Mouse (Mus musculus): ENCODE results near the gene Ppp1cc. TPM values are rescaled to one million over a fixed set of nuclear protein-coding genes. Genes with fewer than 3 reads are reported as not detected.
"Not testable (repeated sequence)": the region's sequence is repeated elsewhere in the genome, so short reads cannot be mapped to it uniquely, and the experiment has no call there.

The Ppp1cc gene
- polyA plus RNA-seq, 1 experiment from 2014 or later, result 373 TPM

GRCm38 (mm10) chr5:122184858-122185257 lies 26.8 kb downstream of the Ppp1cc start:
- not testable (repeated sequence) for H3K36me3 ChIP-seq; H3K4me3 ChIP-seq; DNase-seq (ENCODE audit: low spot score); H3K9me3 ChIP-seq (replicated peaks); H3K4me1 ChIP-seq; H3K27ac ChIP-seq; H3K27me3 ChIP-seq (ENCODE audit: low read depth, poor library complexity, severe bottlenecking)
- whole genome bisulfite sequencing, result 95% methylated on average over 6 of the region's 6 CpGs

- peaks cover 4% of the 10 kb centered on the region for H3K36me3 ChIP-seq
- no peak for DNase-seq (ENCODE audit: low spot score)
- H3K9me3 ChIP-seq (replicated peaks), result no peaks in the 10 kb centered on the region; the same call in 1 of the 2 replicates
- H3K4me3 ChIP-seq, result no peak overlapping the region
- no peaks in the 10 kb centered on the region for H3K27me3 ChIP-seq (ENCODE audit: low read depth, poor library complexity, severe bottlenecking)
- WGBS, result 67% methylated on average over 3 of the region's 3 CpGs
- H3K27ac ChIP-seq, result no peak overlapping the region
- H3K4me1 ChIP-seq, result no peaks in the 10 kb centered on the region
These were observed 31.0 kb downstream of the Ppp1cc start for GRCm38 (mm10) chr5:122189115-122189514.

GRCm38 (mm10) chr5:122190465-122190864 lies 32.4 kb downstream of the Ppp1cc start:
- 77% methylated on average over 7 of the region's 7 CpGs for WGBS
- DNase-seq (ENCODE audit: low spot score), result no peak
- H3K27me3 ChIP-seq (ENCODE audit: low read depth, poor library complexity, severe bottlenecking), result no peaks in the 10 kb centered on the region
- H3K36me3 ChIP-seq, result no peaks in the 10 kb centered on the region
- H3K4me1 ChIP-seq, result no peaks in the 10 kb centered on the region
- H3K4me3 ChIP-seq, result no peak overlapping the region
- no peak overlapping the region for H3K27ac ChIP-seq
- H3K9me3 ChIP-seq (replicated peaks), result no peaks in the 10 kb centered on the region

- Histone ChIP-seq H3K27me3 (ENCODE audit: low read depth, poor library complexity, severe bottlenecking) (no peaks in the 10 kb centered on the region), H3K27ac (no peak overlapping the region), H3K36me3 (no peaks in the 10 kb centered on the region), H3K4me1 (no peaks in the 10 kb centered on the region), H3K9me3 (replicated peaks) (no peaks in the 10 kb centered on the region), H3K4me3 (no peak overlapping the region)
- DNase-seq (ENCODE audit: low spot score), result no peak
- 72% methylated on average over 12 of the region's 12 CpGs for WGBS
These were observed 33.4 kb downstream of the Ppp1cc start for GRCm38 (mm10) chr5:122191269-122192063.

DNA sequence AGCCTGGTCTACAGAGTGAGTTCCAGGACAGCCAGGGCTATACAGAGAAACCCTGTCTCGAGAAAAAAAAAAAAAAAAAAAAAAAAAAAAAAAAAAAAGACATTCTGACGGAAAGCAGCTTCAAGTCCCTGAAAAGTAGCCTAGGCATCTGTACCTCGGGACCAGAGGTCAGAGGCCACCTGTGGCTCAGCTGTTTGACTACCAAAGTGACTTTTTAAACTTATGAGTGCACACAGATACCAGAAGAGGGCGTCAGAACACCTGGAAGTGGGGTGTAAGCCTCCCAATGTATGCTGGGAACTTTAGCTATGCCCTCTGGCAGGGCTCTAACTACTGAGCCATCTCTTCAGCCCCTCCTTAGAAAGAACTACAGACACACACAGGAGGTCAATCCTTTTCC lies 34.3 kb downstream of the Ppp1cc start:
- H3K4me3 ChIP-seq, result no peak overlapping the region
- WGBS, result 53% methylated on average over 4 of the region's 4 CpGs
- no peak for DNase-seq (ENCODE audit: low spot score)
- H3K36me3 ChIP-seq, result no peaks in the 10 kb centered on the region
- no peaks in the 10 kb centered on the region for H3K27me3 ChIP-seq (ENCODE audit: low read depth, poor library complexity, severe bottlenecking)
- H3K4me1 ChIP-seq, result no peaks in the 10 kb centered on the region
- no peak overlapping the region for H3K27ac ChIP-seq
- no peaks in the 10 kb centered on the region for H3K9me3 ChIP-seq (replicated peaks)

GRCm38 (mm10) chr5:122200872-122201271 lies 42.8 kb downstream of the Ppp1cc start:
- H3K4me1 ChIP-seq, result no peaks in the 10 kb centered on the region
- no peak overlapping the region for H3K4me3 ChIP-seq
- H3K9me3 ChIP-seq (replicated peaks), result no peaks in the 10 kb centered on the region
- H3K27me3 ChIP-seq (ENCODE audit: low read depth, poor library complexity, severe bottlenecking), result no peaks in the 10 kb centered on the region
- WGBS, result 89% methylated on average over 4 of the region's 4 CpGs
- no peaks in the 10 kb centered on the region for H3K36me3 ChIP-seq
- no peak overlapping the region for H3K27ac ChIP-seq
- DNase-seq (ENCODE audit: low spot score), result no peak

DNA sequence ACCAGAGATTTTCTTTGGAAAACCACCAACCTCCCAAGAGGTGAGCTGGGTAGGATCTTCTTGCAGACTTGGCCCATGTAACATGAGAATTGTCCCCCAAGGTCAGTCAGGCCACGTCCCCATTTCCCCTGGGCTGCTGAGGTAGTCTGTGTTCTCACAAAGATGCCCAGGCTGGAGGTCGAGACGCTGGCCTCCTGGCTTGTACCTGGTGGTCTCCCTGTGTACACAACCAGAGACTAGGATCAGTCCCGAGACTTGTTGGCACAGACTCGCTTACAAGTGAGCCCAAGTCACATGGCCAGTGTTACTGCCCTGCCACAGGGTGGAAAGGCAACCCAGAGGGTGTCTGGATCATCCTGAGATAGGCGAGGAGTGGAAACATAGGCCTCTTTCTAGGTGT lies 43.8 kb downstream of the Ppp1cc start:
- H3K27ac ChIP-seq, result no peak overlapping the region
- H3K36me3 ChIP-seq, result no peaks in the 10 kb centered on the region
- H3K4me1 ChIP-seq, result no peaks in the 10 kb centered on the region
- no peaks in the 10 kb centered on the region for H3K9me3 ChIP-seq (replicated peaks)
- WGBS, result 89% methylated on average over 6 of the region's 6 CpGs
- H3K27me3 ChIP-seq (ENCODE audit: low read depth, poor library complexity, severe bottlenecking), result no peaks in the 10 kb centered on the region
- no peak for DNase-seq (ENCODE audit: low spot score)
- no peak overlapping the region for H3K4me3 ChIP-seq

DNA sequence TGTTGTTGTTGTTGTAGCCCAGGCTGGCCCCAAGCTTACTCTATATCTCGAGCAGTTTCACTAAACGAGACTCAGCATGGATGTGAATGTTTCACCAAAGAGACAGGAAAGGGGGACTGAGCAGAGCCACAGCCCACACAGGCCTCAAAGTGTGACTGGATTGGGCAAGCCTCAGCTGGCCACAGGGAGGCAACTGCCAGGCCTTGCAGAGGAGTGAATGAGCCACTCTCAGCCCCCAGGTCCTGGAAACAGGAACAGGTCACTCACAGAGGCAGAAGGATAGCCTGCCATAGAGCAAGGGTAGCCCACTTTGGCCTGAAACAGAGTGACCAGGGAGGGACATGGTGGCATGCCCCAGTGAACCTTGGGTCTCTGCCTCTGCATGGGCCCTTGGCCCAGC lies 46.1 kb downstream of the Ppp1cc start:
- Histone ChIP-seq H3K36me3 (no peaks in the 10 kb centered on the region), H3K27ac (0 out of 2 replicates have a peak overlapping the region, but pooled peaks have one; percentile 9), H3K27me3 (ENCODE audit: low read depth, poor library complexity, severe bottlenecking) (no peaks in the 10 kb centered on the region), H3K9me3 (replicated peaks) (no peaks in the 10 kb centered on the region), H3K4me1 (peaks cover 10% of the 10 kb centered on the region), H3K4me3 (no peak overlapping the region)
- DNase-seq (ENCODE audit: low spot score), result no peak
- WGBS, result 75% methylated on average over 2 of the region's 2 CpGs

GRCm38 (mm10) chr5:122206475-122206874 lies 48.4 kb downstream of the Ppp1cc start, which contains the start of gene Hvcn1:
Hvcn1 (plus strand) TSS chr5:122206804.
- DNase-seq (ENCODE audit: low spot score), result no peak

GRCm38 (mm10) chr5:122208909-122209308 lies 50.8 kb downstream of the Ppp1cc start:
- 46% methylated on average over 6 of the region's 6 CpGs for WGBS
- no peaks in the 10 kb centered on the region for H3K36me3 ChIP-seq
- no peaks in the 10 kb centered on the region for H3K27me3 ChIP-seq (ENCODE audit: low read depth, poor library complexity, severe bottlenecking)
- H3K27ac ChIP-seq, result peak overlapping the region; percentile 85
- H3K4me1 ChIP-seq, result peaks cover 22% of the 10 kb centered on the region
- no peaks in the 10 kb centered on the region for H3K9me3 ChIP-seq (replicated peaks)
- DNase-seq (ENCODE audit: low spot score), result no peak
- peak overlapping the region; percentile 50 for H3K4me3 ChIP-seq

More at GRCm38 (mm10) chr5:122206475-122206874, 48.4 kb downstream of the Ppp1cc start, which contains the start of gene Hvcn1:
- H3K27me3 ChIP-seq (ENCODE audit: low read depth, poor library complexity, severe bottlenecking), result no peaks in the 10 kb centered on the region
- no peaks in the 10 kb centered on the region for H3K36me3 ChIP-seq
- H3K27ac ChIP-seq, result no peak within 1 kb of the TSS
- WGBS, result 74% methylated on average over 4 of the region's 4 CpGs
- no peak within 1 kb of the TSS for H3K4me3 ChIP-seq
- no peaks in the 10 kb centered on the region for H3K9me3 ChIP-seq (replicated peaks)
- H3K4me1 ChIP-seq, result peaks cover 22% of the 10 kb centered on the region

DNA sequence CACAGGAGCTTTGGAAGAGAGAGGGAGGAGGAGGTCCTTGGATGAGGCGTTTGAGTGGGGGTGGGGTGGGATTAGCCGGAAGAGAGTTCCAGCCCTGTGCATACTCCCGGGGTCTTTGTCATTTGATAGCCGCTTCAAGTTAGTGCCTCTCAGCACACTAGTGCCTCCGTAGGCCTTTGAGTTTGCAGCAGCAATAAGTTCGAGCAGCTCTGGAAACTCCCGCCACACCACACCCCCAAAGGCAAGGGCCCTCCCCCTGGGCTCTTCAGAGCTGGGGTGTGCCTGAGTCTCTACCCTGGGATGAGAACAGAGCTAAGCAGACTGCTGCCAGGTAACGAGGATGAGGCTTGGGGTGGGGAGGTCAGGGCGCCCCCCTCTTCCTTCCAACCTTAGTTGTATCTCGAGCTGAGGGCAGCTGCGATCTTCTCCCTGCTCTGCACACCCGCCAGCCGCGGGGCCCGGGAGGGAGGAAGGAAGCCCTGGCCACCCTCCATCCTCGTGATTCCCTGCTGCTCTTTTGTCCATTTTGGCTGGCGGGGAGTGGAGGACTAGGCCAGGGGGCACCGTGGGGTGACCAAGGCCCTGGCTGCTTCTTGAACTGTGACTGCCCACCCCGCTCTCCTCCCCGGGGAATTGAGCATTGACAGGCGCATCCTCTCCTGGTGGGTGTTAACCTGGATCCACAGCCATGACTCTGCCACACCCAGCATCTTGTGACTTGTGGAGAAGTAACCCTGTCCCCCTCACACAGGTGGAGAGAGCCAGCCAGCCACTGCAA lies 51.7 kb downstream of the Ppp1cc start:
- DNase-seq (ENCODE audit: low spot score), result peak; percentile 77
- peaks cover 22% of the 10 kb centered on the region for H3K4me1 ChIP-seq
- H3K27me3 ChIP-seq (ENCODE audit: low read depth, poor library complexity, severe bottlenecking), result no peaks in the 10 kb centered on the region
- H3K27ac ChIP-seq, result peak overlapping the region; percentile 85
- H3K9me3 ChIP-seq (replicated peaks), result no peaks in the 10 kb centered on the region
- peak overlapping the region; percentile 50 for H3K4me3 ChIP-seq
- WGBS, result 5% methylated on average over 20 of the region's 21 CpGs
- no peaks in the 10 kb centered on the region for H3K36me3 ChIP-seq

DNA sequence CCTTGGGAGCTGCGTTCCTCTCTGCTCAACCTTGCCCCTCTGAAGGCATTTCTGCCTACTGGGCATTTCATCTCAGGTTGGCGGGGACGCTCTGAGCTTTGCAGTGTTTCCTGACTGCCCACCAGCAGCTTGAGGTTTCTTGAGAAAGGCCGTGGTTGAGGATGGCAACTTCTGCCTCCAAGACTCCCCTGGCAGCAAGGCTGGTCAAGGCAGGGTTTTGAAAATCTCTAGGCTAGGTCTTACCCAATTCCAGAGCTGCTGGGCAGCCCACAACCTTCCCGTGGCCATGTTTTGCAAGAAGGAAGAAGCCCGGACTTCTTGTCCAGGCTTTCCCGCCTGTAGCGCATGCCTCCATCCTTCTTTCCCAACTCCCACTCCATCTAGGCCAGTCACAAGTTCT lies 52.8 kb downstream of the Ppp1cc start:
- H3K9me3 ChIP-seq (replicated peaks), result no peaks in the 10 kb centered on the region
- peaks cover 22% of the 10 kb centered on the region for H3K4me1 ChIP-seq
- DNase-seq (ENCODE audit: low spot score), result no peak
- H3K4me3 ChIP-seq, result no peak overlapping the region
- H3K36me3 ChIP-seq, result no peaks in the 10 kb centered on the region
- H3K27ac ChIP-seq, result no peak overlapping the region
- no peaks in the 10 kb centered on the region for H3K27me3 ChIP-seq (ENCODE audit: low read depth, poor library complexity, severe bottlenecking)
- 91% methylated on average over 8 of the region's 8 CpGs for WGBS

DNA sequence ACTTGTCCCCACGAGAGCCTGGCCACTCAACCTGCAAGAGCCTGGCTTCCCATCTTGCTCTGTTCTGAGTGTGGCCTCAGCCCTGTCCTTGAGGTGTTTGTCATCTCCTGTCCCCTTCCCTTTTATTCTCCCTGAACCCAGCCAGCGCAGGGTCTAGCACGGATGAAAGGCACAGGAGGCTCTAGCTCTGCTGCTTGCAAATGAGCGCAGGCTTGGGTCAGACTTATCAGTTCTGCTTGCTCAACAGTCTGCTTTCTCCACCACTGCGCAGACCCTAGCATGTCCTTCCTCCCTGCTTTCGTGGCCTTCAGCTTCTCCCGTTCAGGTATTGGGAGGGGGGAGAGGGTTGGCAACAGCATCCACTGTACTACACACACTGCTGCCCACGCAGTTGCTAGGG lies 54.0 kb downstream of the Ppp1cc start:
- Histone ChIP-seq H3K36me3 (0 out of 2 replicates have a peak, but pooled peaks cover 3% of the 10 kb centered on the region), H3K27ac (no peak overlapping the region), H3K4me1 (peaks cover 22% of the 10 kb centered on the region), H3K4me3 (no peak overlapping the region), H3K9me3 (replicated peaks) (no peaks in the 10 kb centered on the region), H3K27me3 (ENCODE audit: low read depth, poor library complexity, severe bottlenecking) (no peaks in the 10 kb centered on the region)
- WGBS, result 94% methylated on average over 8 of the region's 8 CpGs
- no peak for DNase-seq (ENCODE audit: low spot score)

Data from limb, embryonic 10.5 days (tissue).